Mouse (Mus musculus) urinary bladder, adult 18-20 months (tissue): ENCODE measurements at regions not wholly inside any gene's neighbourhood (a gene's known extent, or its start where the extent isn't known, plus 50 kb on each side); places are given as distances from the start of the nearest gene placed in this dataset.
"Not testable (repeated sequence)": the region's sequence is repeated elsewhere in the genome, so short reads cannot be mapped to it uniquely, and the experiment has no call there.

Experiments
- DNase-seq, 2 experiments: peaks; one replicate each; pipeline ENCODE4 v3.0.0; 2022; ENCODE audit warnings: low spot score in 2 of 2, mixed read lengths in 2 of 2

- DNase-seq, result no peak
These were observed 274.9 kb downstream of the Gxylt1 start for GRCm38 (mm10) chr15:93000121-93000520.

GRCm38 (mm10) chr15:92997933-92998332 lies 277.0 kb downstream of the Gxylt1 start:
- no peak for DNase-seq

- DNase-seq, result no peak
These were observed 280.7 kb downstream of the Gxylt1 start for GRCm38 (mm10) chr15:92994191-92994671.

DNA sequence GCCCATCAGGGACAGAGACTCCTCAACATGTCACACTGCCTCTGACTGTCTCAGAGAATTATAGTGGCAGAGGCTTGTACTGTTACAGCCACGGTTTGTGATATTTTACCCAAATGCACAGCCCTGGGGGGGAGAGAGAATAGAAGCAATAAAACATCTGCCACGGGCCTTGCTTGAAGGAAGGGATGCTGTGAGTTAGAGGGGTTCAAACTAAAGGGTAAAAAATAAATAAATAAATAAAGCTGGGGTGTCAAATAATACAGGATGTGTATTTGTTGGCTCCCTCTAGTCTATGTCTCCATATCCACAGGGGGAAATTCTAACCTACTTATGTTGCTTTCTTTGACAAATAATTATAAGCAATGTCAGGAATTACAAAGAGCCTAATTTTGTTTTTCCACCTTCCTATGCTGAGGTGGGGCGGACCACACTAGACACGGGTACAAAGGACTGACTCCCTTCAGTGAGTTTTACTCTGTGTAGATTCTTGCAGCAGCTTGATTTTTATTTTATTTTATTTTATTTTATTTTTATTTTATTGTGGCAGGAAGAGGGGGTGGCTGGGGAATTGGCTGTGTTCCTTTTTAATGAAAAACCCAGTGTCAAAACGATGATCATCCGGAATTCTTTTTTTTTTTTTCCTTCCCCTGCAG lies 281.3 kb downstream of the Gxylt1 start:
- no peak for DNase-seq

GRCm38 (mm10) chr15:92975774-92976173 lies 299.2 kb downstream of the Gxylt1 start:
- DNase-seq, result no peak

DNA sequence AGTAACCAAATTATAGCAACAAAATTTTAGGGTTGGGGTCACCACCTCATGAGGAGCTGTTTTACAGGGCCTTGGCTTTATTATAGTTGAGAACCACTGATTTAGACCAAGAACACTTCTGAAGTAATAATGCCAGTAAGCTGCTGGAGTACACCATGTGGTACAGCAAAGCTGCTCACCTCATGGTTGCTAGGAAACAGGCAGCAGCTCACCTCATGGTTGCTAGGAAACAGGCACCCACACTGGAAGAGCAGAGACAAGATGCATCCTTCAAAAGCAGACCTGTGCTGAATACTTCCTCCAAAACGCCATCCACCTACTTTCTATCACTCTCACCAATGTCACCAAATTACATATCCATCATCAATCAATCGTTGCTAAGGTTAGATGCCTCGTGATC lies 300.0 kb downstream of the Gxylt1 start:
- no peak for DNase-seq

DNA sequence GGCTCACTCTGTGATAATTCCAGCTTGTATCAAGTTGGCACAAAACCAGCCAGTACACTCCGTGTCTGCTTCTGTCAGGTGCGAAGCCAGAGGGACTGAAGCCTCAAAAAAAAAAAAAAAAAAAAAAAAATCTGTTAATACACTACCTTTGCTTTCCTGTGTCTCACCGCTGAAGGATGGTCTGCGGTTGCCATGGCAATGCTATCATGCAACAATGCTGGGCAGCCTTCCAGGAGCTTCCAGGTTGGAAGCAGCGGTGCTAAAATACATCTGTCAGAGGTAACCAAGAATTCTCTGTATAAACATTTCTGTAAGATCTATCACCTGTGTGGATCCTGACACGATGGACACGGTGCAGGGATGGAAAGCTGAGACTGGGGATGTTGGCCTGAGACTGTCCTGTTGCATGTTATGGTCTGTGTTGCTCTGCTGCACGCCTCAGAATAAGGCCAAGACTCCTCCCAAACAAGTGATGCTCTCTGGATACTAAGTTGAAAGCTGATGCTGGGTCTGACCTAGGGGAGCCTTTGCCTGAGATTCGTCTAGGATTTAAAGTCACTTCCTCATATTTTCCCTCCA lies 301.2 kb downstream of the Gxylt1 start:
- DNase-seq, result no peak

- no peak for DNase-seq
These were observed 309.4 kb downstream of the Gxylt1 start for GRCm38 (mm10) chr15:92965556-92965955.

GRCm38 (mm10) chr15:92964901-92965300 lies 310.1 kb downstream of the Gxylt1 start:
- DNase-seq, result no peak

DNA sequence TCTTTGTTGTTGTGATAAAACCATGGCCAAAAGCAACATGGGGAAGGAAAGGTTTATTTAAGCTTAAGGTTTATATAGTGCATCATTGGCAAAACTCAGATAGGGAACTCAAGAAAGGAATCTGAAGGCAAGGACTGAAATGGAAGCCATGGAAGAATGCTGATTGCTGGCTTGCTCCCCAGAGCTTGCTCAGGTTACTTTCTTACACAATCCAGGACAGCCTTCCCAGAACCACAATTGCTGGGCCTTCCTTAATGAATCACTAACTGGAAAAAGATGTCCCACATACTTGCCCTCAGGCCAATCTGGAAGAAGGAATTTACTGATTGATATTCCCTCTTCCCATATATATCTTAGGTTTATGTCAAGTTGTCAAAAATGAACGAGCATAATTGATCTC lies 310.8 kb downstream of the Gxylt1 start:
- no peak for DNase-seq

- DNase-seq, result not testable (repeated sequence)
These were observed 324.1 kb downstream of the Gxylt1 start for GRCm38 (mm10) chr15:92950912-92951311.

GRCm38 (mm10) chr15:92946216-92946615 lies 328.8 kb downstream of the Gxylt1 start:
- no peak for DNase-seq

- no peak for DNase-seq
These were observed 371.2 kb downstream of the Gxylt1 start for GRCm38 (mm10) chr15:92903821-92904220.

DNA sequence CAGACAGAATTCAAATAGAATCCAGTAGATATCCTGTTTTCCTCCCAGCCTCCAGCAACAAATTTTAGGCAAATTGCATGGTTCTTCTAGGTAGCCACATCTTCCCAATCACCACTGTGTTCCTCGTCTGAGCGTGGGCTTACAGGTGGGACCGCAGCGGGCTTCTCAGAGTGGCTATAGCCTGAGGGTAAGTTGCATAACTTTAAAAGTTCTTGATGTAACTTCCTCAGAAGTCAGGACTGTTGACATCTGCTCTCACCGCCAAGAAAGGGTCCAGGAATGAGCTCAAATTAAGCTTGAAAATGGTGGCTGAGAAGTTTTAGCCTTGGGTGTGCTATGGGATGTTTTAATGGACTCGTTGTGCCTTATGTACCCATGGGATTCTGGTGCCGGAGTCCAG lies 377.7 kb downstream of the Gxylt1 start:
- DNase-seq, result no peak

DNA sequence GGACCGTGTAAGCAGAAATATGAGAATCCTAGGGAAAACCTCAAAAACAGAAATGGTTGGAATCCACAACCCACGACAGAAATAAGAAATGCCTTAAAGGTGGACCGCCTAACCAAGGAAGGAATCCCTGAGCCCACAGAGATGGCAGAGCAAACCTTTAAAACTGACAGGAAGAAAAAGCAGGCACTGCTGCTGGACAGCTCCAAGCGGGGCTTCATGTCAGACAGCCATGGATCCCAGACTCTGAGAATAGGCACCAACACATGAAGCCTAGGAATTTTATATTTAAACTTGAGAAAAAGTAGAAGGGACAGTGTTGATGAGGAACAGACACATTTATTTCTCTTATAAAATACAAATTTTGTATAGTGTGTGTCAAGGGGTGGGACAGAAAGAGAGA lies 379.1 kb downstream of the Gxylt1 start:
- DNase-seq, result no peak

DNA sequence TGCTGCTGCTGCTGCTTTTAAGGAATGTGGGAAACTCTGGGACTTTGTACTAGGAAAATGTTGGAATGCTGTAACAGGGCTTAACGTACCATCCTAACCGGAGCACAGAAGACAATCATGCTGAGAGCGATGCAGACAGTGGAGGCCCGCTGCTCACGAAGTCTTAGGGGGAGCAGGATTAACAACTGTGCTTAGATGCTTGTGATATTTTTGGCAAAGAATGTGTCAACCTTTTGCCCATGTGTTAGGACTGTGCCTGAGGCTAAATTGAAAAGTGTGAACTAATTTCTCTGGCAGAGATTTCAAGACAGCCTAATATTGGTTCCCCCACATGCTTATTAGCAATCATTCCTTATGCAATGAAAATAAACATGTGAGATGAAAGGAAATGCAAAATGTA lies 398.5 kb downstream of the Gxylt1 start:
- no peak for DNase-seq

GRCm38 (mm10) chr15:92864106-92864505 lies 410.9 kb downstream of the Gxylt1 start:
- DNase-seq, result no peak

- no peak for DNase-seq
These were observed 424.1 kb downstream of the Gxylt1 start for GRCm38 (mm10) chr15:92850854-92851253.

- DNase-seq, result no peak
These were observed 434.9 kb downstream of the Gxylt1 start for GRCm38 (mm10) chr15:92840035-92840434.

GRCm38 (mm10) chr15:92839611-92840010 lies 435.4 kb downstream of the Gxylt1 start:
- DNase-seq, result no peak

- no peak for DNase-seq
These were observed 429.5 kb downstream of the Pdzrn4 start for GRCm38 (mm10) chr15:92826136-92826535.
